Mouse (Mus musculus) embryo, embryonic 9.5 days (tissue): ENCODE measurements around the gene Cd300lg.

Experiments
- DNase-seq: peaks from one replicate; pipeline ENCODE4 v3.0.0-alpha.2; 2017; ENCODE audit errors: extremely low spot score

The Cd300lg gene

DNA sequence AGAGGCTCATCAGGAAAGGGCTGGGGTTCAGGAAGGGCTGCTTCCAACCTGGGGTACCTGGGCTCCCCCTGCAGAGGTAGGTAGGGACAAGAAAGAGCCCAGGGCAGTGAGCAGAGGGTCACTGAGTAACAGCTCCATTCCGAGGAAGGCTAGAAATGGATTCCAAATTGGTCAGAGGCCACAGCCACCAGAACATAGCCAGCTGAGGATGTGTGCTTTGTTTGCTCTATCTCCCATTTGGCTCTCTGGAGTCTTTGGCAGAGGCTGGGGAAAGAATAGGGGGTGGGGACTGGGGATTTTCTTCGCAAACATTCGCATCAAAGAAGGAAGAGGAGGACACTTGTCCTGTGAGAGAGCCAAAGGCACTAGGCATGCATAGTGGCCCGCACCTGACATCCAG lies 10.6 kb downstream of the Cd300lg start:
- no peak for DNase-seq

GRCm38 (mm10) chr11:102052697-102053096 lies 11.4 kb downstream of the Cd300lg start:
- no peak for DNase-seq

- DNase-seq: no peak
These were observed 11.9 kb downstream of the Cd300lg start for GRCm38 (mm10) chr11:102053183-102053582.

DNA sequence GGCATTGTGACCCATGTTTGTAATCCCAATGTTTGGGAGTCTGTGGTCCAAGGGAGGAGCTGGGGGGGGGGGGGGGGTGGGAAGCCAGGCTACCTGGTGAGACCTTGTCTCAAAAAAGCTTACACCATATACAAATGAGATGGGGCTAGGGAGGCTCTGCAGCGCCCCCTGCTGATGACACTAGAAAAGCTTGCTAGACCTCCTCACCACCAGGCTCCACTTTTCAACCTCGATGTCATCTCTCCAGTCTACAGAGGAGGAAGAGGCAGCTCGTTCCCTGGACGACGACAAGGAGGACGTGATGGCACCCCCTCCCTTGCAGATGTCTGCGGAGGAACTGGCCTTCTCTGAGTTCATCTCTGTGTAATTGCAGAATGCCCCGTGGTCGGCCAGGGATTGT lies 12.5 kb downstream of the Cd300lg start:
- DNase-seq: peak; percentile 54

GRCm38 (mm10) chr11:102061236-102061940 lies 20.1 kb downstream of the Cd300lg start:
- DNase-seq: peak; percentile 85

DNA sequence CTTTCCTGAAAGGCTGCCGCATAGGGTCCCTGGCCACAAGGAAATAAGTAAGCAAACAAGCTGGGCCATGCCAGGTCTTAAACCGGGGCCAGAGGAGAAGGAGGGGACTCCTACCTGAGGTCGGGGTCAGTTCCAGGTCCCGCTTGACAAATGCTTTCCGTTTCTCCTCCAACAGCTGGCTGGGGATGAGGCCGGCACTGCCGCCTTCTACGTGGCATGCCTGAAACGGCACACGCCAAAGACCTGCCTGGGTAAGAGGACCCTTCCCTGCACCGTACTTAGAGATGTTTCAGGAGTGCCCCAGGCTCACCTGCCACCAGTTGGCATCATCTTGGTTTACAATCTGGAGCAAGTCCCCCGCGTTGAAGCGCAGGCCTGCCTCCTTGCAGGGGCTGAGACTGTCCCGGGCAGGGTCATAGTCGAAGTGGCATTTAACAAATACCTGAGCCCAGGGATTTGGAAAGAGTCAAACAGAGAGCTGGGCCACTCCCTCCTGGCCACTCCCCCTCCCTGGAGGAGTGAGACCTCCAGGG lies 20.7 kb downstream of the Cd300lg start:
- no peak for DNase-seq

GRCm38 (mm10) chr11:102063076-102063475 lies 21.8 kb downstream of the Cd300lg start:
- DNase-seq: no peak

- no peak for DNase-seq
These were observed 27.7 kb downstream of the Cd300lg start for GRCm38 (mm10) chr11:102068969-102069368.

GRCm38 (mm10) chr11:102069633-102070032 lies 28.3 kb downstream of the Cd300lg start:
- DNase-seq: no peak

DNA sequence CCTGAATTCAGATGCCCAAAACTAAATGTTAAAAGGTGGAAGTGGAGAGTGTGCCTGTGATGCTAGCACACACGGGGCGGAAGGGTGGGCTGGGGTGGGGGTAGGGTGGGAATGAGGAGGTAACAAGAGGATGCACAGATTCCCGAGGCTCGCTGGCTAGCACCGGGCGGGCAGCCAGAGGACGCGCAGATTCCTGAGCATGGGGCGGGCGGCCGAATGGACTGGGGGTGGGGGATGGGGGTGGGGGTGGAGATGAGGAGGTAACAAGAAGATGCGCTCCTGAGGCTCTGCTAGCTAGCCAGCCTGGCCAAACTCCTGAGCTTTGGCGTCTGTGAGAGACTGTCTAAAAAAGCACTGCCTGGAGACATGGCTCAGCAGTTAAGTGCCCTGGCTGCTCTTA lies 29.1 kb downstream of the Cd300lg start:
- DNase-seq: no peak

GRCm38 (mm10) chr11:102072729-102073128 lies 31.4 kb downstream of the Cd300lg start:
- DNase-seq: no peak

- DNase-seq: no peak
These were observed 32.4 kb downstream of the Cd300lg start for GRCm38 (mm10) chr11:102073722-102074121.

DNA sequence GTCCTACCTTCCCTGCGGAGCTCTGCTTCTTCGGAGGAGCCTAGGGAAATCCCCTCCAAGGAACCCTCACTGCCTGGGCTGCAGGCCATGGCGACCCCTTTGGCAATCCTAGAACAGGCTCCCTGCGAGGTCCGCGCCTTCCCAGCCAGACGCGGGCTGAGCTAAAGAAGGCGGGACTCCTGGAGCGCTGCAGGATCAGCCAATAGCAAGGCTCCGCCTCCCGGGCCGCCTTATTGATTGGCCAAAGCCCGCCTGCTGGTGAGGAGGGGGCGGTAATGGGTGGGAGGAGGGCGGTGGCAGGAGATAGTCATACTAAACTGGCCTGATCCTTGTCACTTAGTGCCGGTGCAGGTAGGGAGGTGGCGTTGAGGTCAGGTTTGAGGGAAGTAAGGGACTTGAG lies 41.0 kb downstream of the Cd300lg start:
- DNase-seq: peak; percentile 84

- no peak for DNase-seq
These were observed 41.9 kb downstream of the Cd300lg start for GRCm38 (mm10) chr11:102083193-102083592.

DNA sequence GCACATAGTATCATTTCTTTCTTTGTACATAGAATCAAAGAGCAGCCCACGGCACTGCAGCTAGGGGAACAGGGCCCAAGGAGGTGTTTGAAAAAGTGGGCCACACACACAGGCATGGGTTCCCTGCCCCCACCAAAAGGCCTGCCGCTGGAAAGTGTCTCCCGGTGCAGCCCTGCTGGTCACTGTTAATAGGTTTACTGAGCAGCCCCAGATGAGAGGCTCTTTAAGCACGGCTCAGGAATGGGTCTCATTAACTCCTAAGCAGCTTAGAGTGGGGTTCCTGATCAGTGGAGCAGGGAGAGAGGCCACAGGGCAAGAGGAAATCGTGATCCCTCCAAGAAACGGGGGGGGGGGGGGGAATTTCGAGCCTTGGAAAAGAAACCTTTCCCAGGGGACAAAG lies 42.9 kb downstream of the Cd300lg start:
- DNase-seq: no peak

GRCm38 (mm10) chr11:102086331-102086730 lies 45.0 kb downstream of the Cd300lg start:
- DNase-seq: no peak

- DNase-seq: peak; percentile 92
These were observed 45.9 kb downstream of the Cd300lg start for GRCm38 (mm10) chr11:102087081-102087751.

GRCm38 (mm10) chr11:102087931-102088898 lies 46.9 kb downstream of the Cd300lg start, which contains the start of gene Mpp2:
Gene Mpp2 (minus strand): TSS chr11:102088515.
- peak; percentile 86 for DNase-seq

- peak; percentile 83 for DNase-seq
These were observed 47.9 kb downstream of the Cd300lg start for GRCm38 (mm10) chr11:102089088-102089808.

GRCm38 (mm10) chr11:102095676-102096075 lies 54.4 kb downstream of the Cd300lg start:
- DNase-seq: no peak

DNA sequence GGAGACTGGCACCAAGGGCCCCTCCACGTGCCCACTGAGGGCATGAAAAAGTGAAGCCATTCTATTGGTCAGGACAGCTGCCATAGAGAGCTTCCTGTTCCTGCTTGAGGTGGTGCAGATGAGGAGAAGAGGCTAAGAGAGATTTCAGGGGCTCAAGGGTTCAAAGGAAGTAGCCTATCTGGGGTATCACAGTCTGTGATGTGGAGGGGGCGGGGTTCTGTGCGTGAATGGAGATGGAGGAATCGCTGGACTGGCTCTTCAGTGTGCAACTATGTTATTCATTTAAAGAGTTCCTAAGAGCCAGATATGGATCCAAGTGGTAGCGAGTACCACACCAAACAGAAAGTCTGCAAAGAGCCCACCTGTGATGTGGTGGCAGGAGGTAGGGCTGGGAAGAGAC lies 55.1 kb downstream of the Cd300lg start:
- DNase-seq: no peak
